Mouse (Mus musculus): ENCODE results near the gene Rnf126.

DNA sequence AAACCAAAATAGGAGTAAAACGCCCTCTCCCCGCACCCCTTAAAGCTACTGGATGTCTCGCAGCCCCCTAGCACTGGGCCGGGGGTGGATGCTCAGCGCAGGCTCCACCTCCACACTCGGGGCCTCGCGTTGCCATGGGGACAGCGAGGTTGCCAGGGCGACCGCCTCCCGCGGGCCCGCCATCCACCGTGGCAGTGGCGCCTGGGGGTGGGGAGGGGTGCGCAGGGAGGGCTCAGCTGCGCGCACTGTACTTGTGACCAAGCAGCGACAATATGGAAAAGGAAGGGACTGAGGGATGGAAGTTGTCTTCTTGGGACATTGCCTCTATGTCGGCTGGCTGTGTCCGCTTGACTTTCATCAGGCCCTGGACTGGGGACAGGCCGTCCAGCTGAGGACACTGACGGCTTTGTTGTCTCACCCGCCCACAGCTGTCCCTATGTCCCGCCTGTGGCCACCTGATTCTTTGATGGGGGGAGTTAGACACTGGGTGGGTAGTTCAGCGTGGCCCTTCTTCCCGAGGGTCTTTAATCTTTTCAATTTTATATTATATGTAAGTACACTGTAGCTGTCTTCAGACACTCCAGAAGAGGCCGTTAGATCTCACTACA lies 37.1 kb upstream of the Rnf126 start:
- no peak for TF ChIP-seq CTCF (IDR thresholded peaks at IDR 0.05; ENCODE audit: extremely low read depth, insufficient read depth, low read length)
- TF ChIP-seq POLR2A (IDR thresholded peaks at IDR 0.05; ENCODE audit: extremely low read depth, insufficient read depth, low read length) = 0 out of 2 replicates have a peak, but pooled peaks have one; percentile 29
